Mouse (Mus musculus) limb, embryonic 10.5 days (tissue): ENCODE results near the gene Ormdl1. TPM values are rescaled to one million over a fixed set of nuclear protein-coding genes. Genes with fewer than 3 reads are reported as not detected.
A peak's percentile ranks its signal among the peaks of the same experiment; 100 is the strongest.
"Not testable (repeated sequence)": the region's sequence is repeated elsewhere in the genome, so short reads cannot be mapped to it uniquely, and the experiment has no call there.

Source experiments
- DNase-seq: peaks from one replicate; pipeline ENCODE4 v3.0.0-alpha.2; 2017; ENCODE audit warnings: low spot score
- H3K27ac ChIP-seq: fragments of 300-500 bp; sonication (generic); 2 replicates; pipeline ENCODE4 v1.5.1; 2016; ENCODE audit warnings: mild to moderate bottlenecking
- H3K27me3 ChIP-seq: fragments of 300-500 bp; sonication (generic); 2 replicates; pipeline ENCODE4 v1.6.1; 2016; ENCODE audit warnings: low read depth, mild to moderate bottlenecking; ENCODE audit not compliant: poor library complexity, severe bottlenecking
- H3K36me3 ChIP-seq: fragments of 300-500 bp; sonication (generic); 2 replicates; pipeline ENCODE4 v1.6.1; 2016; ENCODE audit warnings: mild to moderate bottlenecking, moderate library complexity
- H3K4me1 ChIP-seq: fragments of 300-500 bp; sonication (generic); 2 replicates; pipeline ENCODE4 v1.6.1; 2016
- H3K4me3 ChIP-seq: fragments of 300-500 bp; sonication (generic); 2 replicates; pipeline ENCODE4 v1.5.1; 2016; ENCODE audit warnings: mild to moderate bottlenecking, moderate library complexity
- H3K9me3 ChIP-seq: fragments of 300-500 bp; sonication (generic); replicated peaks from 2 replicates; pipeline ENCODE4 v1.6.1; 2016; ENCODE audit warnings: mild to moderate bottlenecking
- WGBS: fragments of 180-500 bp; shearing (Covaris S2); methylation state at CpG from one replicate; pipeline ENCODE4 v1.1.7; 2016; 5-methylcytosine and 5-hydroxymethylcytosine counted together
- polyA plus RNA-seq: library from polyadenylated mRNA; unstranded; fragments of >200 nt; fragmentation: Nextera tagmentation; extraction: Ambion mirVana; gene quantifications from 2 replicates; pipeline ENCODE4 v1.2.1, GENCODE M21; 2016

The Ormdl1 gene
- polyA plus RNA-seq, 1 experiment from 2014 or later = 64.2 TPM

GRCm38 (mm10) chr1:53333527-53333926 lies 36.6 kb downstream of the Ormdl1 start:
- not testable (repeated sequence) for H3K4me3 ChIP-seq, H3K36me3 ChIP-seq, H3K4me1 ChIP-seq, H3K27ac ChIP-seq, DNase-seq, H3K9me3 ChIP-seq, H3K27me3 ChIP-seq
- 87% methylated on average over 5 of the region's 5 CpGs for WGBS

DNA sequence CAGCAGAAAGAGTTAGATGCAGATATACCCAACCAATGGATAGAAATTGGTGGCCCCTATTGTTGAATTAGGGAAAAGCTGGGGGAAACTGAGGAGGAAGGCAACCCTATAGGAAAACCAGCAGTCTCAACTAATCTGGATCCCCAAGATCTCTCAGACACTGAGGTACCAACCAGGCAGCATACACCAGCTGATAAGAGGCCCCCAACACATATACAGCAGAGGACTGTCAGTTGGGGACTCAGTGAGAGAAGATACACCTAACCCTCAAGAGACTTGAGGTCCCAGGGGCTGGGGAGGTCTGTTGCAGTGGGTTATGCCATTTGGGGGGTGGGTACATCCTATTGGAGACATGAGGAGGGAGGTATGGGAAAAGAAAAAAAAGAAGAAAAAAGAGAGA lies 38.6 kb downstream of the Ormdl1 start:
- Histone ChIP-seq H3K27ac (no peak overlapping the region), H3K9me3 (no peaks in the 10 kb centered on the region), H3K36me3 (peaks cover 4% of the 10 kb centered on the region), H3K4me3 (no peak overlapping the region), H3K27me3 (no peaks in the 10 kb centered on the region), H3K4me1 (no peaks in the 10 kb centered on the region)
- no peak for DNase-seq

GRCm38 (mm10) chr1:53337403-53337802 lies 40.5 kb downstream of the Ormdl1 start:
- 68% methylated on average over 2 of the region's 2 CpGs for WGBS
- peaks cover 23% of the 10 kb centered on the region for H3K36me3 ChIP-seq
- not testable (repeated sequence) for H3K4me1 ChIP-seq

GRCm38 (mm10) chr1:53341071-53341470 lies 44.2 kb downstream of the Ormdl1 start:
- H3K4me3 ChIP-seq = no peak overlapping the region
- DNase-seq = no peak
- 0 out of 2 replicates have a peak, but pooled peaks cover 2% of the 10 kb centered on the region for H3K9me3 ChIP-seq
- no peak overlapping the region for H3K27ac ChIP-seq
- H3K36me3 ChIP-seq = peaks cover 60% of the 10 kb centered on the region
- H3K4me1 ChIP-seq = no peaks in the 10 kb centered on the region
- WGBS = 99% methylated on average over 2 of the region's 2 CpGs
- H3K27me3 ChIP-seq = no peaks in the 10 kb centered on the region

More at GRCm38 (mm10) chr1:53337403-53337802, 40.5 kb downstream of the Ormdl1 start:
- not testable (repeated sequence) for H3K27ac ChIP-seq, H3K4me3 ChIP-seq, DNase-seq, H3K27me3 ChIP-seq, H3K9me3 ChIP-seq

DNA sequence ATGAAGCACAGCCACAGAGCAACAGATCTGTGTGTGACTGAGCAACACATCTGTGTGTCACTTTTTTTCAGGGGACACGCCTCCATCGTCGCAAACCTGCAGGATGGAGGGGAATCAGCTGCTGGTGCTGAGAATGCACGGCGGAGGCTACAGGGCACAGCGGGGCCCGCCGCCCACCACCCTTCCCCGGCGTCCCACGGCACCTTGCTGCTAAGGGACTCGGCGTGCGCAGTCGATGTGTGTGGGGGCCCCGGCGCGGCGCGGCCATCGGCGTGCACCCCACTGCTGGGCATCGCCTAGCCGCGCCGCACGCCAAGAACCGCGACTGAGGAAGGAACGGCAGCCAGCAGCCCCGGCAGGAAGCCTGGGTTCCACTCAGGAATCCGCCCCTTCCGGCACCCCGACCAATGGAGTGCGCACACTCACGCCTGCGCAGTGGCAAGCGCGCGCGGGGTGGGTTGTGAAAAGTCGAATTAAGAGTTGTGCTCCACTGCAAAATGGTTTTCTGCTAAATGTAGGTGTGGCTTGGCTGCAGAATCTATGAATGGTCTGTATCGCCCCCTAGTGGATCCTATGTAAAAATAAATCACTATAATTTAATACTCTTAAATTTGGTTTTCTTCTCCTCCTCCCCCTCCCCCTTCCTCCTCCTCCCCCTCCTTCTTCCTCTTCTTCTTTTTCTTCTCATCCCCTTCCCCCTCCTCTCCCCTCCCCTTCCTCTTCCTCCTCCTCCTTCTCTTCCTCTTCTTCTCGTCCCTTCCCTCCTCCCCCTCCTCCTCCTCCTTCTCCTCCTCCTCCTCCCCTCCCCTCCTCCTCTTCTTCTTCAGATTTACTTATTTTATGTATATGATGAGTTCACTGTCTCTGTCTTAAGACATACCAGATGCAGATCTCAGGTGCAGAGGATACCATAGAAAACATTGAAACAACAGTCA lies 55.7 kb downstream of the Ormdl1 start, which contains the start of the genes Asdurf, Gm28551 and Asnsd1:
TSS of gene Asdurf (minus strand) at position 293 of the 935 bp plus-strand sequence.
TSS of gene Gm28551 (minus strand) at position 341 of the 935 bp plus-strand sequence.
TSS of gene Asnsd1 (minus strand) at position 426 of the 935 bp plus-strand sequence.
- Histone ChIP-seq H3K4me1 (peaks cover 6% of the 10 kb centered on the region), H3K9me3 (no peaks in the 10 kb centered on the region), H3K4me3 (peak within 1 kb of the TSS; percentile 89), H3K36me3 (peaks cover 25% of the 10 kb centered on the region), H3K27ac (peak within 1 kb of the TSS; percentile 95), H3K27me3 (no peaks in the 10 kb centered on the region)
- DNase-seq = peak; percentile 97
- under 1% methylated on average over 43 of the region's 44 CpGs for WGBS

DNA sequence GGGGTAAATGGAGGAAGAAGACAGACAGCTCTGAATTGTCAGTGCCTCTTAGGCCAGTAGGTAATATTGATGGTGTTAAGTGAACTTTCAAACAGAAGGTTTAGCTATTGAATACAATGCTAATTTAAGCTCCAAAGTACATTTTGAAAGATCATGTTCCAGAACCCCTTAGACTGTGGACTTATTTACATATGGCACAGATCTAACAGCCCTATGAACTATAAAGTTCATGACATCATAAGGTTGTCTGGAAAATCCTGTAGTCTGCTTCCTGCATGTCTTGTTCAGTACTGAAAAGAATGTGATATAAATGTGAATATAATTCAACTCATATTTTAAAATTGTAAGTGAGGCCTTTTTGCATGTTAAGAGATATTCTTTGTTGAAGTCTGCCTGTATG lies 62.1 kb downstream of the Ormdl1 start:
- no peaks in the 10 kb centered on the region for H3K27me3 ChIP-seq
- no peaks in the 10 kb centered on the region for H3K36me3 ChIP-seq
- no peak overlapping the region for H3K4me3 ChIP-seq
- H3K4me1 ChIP-seq = no peaks in the 10 kb centered on the region
- DNase-seq = no peak
- H3K27ac ChIP-seq = no peak overlapping the region
- no peaks in the 10 kb centered on the region for H3K9me3 ChIP-seq

Other genes starting within 250 kb of the Ormdl1 start
- gene Mstn, start 235.5 kb upstream of the Ormdl1 start, polyA plus RNA-seq = 0.88 and 1.2 TPM in 2 replicates
- not detected in 2 replicates for gene 1700019A02Rik, start 109.5 kb upstream of the Ormdl1 start, polyA plus RNA-seq
- gene Pms1, start 77 bp upstream of the Ormdl1 start, polyA plus RNA-seq = 25.8 and 30.3 TPM in 2 replicates
- not detected in 2 replicates for gene Gm28778, start within 50 bp of the Ormdl1 start, polyA plus RNA-seq
- gene Osgepl1, start 16.5 kb downstream of the Ormdl1 start, polyA plus RNA-seq = 24.6 and 25.5 TPM in 2 replicates
- not detected in 2 replicates for gene Asdurf, start 55.5 kb downstream of the Ormdl1 start, polyA plus RNA-seq
- gene Gm28551, start 55.6 kb downstream of the Ormdl1 start, polyA plus RNA-seq = 0.99 and 1.0 TPM in 2 replicates
- 83.2 and 86.8 TPM in 2 replicates for gene Asnsd1, start 55.7 kb downstream of the Ormdl1 start, polyA plus RNA-seq